Mouse (Mus musculus) kidney, postnatal 0 days (tissue): Measurements from ENCODE around the gene Abcg1. TPM values are rescaled to one million over a fixed set of nuclear protein-coding genes. Genes with fewer than 3 reads are reported as not detected.

Experiments used
- ATAC-seq: fragments of 200-750 bp; cut with Nextera tagmentation; replicated peaks from 2 replicates; pipeline ENCODE4 v1.8.0; 2017; ENCODE audit warnings: low read depth, moderate number of reproducible peaks, moderate TSS enrichment, moderate library complexity; ENCODE audit not compliant: low FRiP score
- DNase-seq: peaks from one replicate; pipeline ENCODE4 v3.0.0-alpha.2; 2016; ENCODE audit warnings: low spot score
- H3K27ac ChIP-seq: fragments of 300-500 bp; sonication (generic); 2 replicates; pipeline ENCODE4 v1.5.1; 2014; ENCODE audit warnings: mild to moderate bottlenecking
- H3K27me3 ChIP-seq: fragments of 300-500 bp; sonication (generic); 2 replicates; pipeline ENCODE4 v1.6.1; 2014; ENCODE audit warnings: low read length, mixed read lengths; ENCODE audit not compliant: insufficient read depth
- H3K36me3 ChIP-seq: fragments of 300-500 bp; sonication (generic); 2 replicates; pipeline ENCODE4 v1.6.1; 2014; ENCODE audit warnings: low read length, mixed read lengths; ENCODE audit not compliant: insufficient read depth
- H3K4me1 ChIP-seq: fragments of 300-500 bp; sonication (generic); replicated peaks from 2 replicates; pipeline ENCODE4 v1.6.1; 2014; ENCODE audit warnings: antibody characterized with exemption, low read length, mixed read lengths; ENCODE audit not compliant: insufficient read depth
- H3K4me2 ChIP-seq: fragments of 300-500 bp; sonication (generic); 2 replicates; pipeline ENCODE4 v1.6.1; 2014; ENCODE audit warnings: mild to moderate bottlenecking, low read length, moderate library complexity, mixed read lengths
- H3K4me3 ChIP-seq: fragments of 300-500 bp; sonication (generic); replicated peaks from 2 replicates; pipeline ENCODE4 v1.5.1; 2014; ENCODE audit warnings: low read depth, low read length
- H3K9ac ChIP-seq: fragments of 300-500 bp; sonication (generic); 2 replicates; pipeline ENCODE4 v1.6.1; 2014; ENCODE audit warnings: low read depth, low read length
- H3K9me3 ChIP-seq: fragments of 300-500 bp; sonication (generic); replicated peaks from 2 replicates; pipeline ENCODE4 v1.6.1; 2016; ENCODE audit warnings: low read length, inconsistent platforms, mixed read lengths
- CTCF ChIP-seq: IDR thresholded peaks from 2 replicates; pipeline ENCODE4 v1.5.1; 2016; ENCODE audit warnings: antibody characterized with exemption, low read depth, mild to moderate bottlenecking, moderate library complexity
- WGBS: fragments of 180-500 bp; shearing (Covaris S2); extraction: QIAGEN DNeasy Blood & Tissue Kit; methylation state at CpG from one replicate; pipeline ENCODE4 v1.1.7; 2014; 5-methylcytosine and 5-hydroxymethylcytosine counted together
- polyA plus RNA-seq: library from polyadenylated mRNA; unstranded; fragments of >200 nt; fragmentation: Nextera tagmentation; extraction: Ambion mirVana; gene quantifications from 2 replicates; pipeline ENCODE4 v1.2.1, GENCODE M21; 2015

Abcg1 gene
- polyA plus RNA-seq, 1 experiment from 2014 or later, result 8.8 TPM

DNA sequence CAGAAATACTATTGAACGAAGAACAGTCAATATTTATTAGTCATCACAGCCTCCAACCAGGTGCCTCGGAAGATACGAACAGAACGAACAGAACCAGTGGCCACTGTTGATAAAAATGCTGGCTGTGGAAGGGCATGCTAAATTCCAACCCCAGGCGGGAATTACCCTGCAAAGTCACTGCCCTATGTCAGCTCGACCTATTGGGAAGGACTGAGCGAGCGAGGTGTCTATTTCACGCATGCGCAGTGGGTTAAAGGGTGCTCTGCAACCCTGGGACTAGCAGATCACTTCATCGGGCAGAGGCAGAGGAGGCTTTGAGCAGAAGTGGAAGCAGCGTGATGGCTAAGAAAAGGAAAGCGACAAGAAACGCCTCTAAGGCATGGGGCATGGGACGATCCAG lies 76.3 kb downstream of the Abcg1 start:
- H3K27ac ChIP-seq, result no peak overlapping the region
- no peaks in the 10 kb centered on the region for H3K9me3 ChIP-seq
- ATAC-seq (no peak), DNase-seq (no peak)
- H3K27me3 ChIP-seq, result no peaks in the 10 kb centered on the region
- no peak for TF ChIP-seq CTCF
- no peaks in the 10 kb centered on the region for H3K4me1 ChIP-seq
- 67% methylated on average over 15 of the region's 15 CpGs for WGBS
- no peak overlapping the region for H3K9ac ChIP-seq
- no peak overlapping the region for H3K4me3 ChIP-seq
- no peak overlapping the region for H3K4me2 ChIP-seq
- H3K36me3 ChIP-seq, result no peaks in the 10 kb centered on the region

DNA sequence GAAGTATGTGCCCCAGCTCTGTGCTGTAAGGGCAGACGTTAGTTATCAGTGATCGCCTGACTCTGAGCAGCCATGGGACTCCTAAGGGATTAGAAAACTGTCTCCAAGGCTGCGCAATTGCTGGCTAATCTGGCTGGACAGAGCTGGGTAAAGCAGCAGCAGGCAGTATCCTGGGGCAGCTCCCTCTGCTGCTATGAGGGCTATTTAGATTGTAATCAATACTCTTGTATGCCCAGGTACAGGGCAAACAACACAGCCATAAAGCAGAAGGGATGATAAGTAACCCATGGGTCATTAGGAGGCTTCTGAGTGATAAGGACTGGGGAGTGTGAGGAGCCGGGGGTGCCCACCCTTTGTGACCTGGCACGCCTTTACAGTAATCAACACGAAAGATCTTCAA lies 77.4 kb downstream of the Abcg1 start:
- H3K9ac ChIP-seq, result no peak overlapping the region
- DNase-seq (no peak), ATAC-seq (no peak)
- 50% methylated on average over 6 of the region's 6 CpGs for WGBS
- TF ChIP-seq CTCF, result no peak
- H3K9me3 ChIP-seq, result no peaks in the 10 kb centered on the region
- H3K4me2 ChIP-seq, result no peak overlapping the region
- H3K36me3 ChIP-seq, result no peaks in the 10 kb centered on the region
- no peaks in the 10 kb centered on the region for H3K27me3 ChIP-seq
- H3K4me3 ChIP-seq, result no peak overlapping the region
- H3K27ac ChIP-seq, result no peak overlapping the region
- H3K4me1 ChIP-seq, result no peaks in the 10 kb centered on the region

DNA sequence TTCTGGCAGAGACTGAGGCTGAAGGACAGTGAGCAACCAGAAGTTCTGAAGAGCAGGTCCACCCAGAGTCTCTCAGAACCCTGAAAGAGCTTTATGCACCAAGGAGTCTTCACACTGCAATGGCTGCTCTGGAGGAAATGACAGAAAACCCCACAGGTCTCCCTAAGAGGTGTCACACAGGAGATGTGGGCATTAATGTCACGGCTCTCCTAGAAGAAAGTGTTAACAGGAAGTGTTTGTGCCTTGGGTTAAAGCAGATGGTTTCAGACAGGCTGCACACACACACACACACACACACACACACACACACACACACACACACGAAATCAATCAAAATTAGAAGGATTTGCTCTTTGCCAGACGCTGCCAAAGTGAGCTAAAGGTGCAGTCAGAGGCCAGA lies 78.8 kb downstream of the Abcg1 start:
- no peaks in the 10 kb centered on the region for H3K9me3 ChIP-seq
- TF ChIP-seq CTCF, result no peak
- ATAC-seq, result no peak
- DNase-seq, result no peak
- H3K27me3 ChIP-seq, result no peaks in the 10 kb centered on the region
- no peaks in the 10 kb centered on the region for H3K4me1 ChIP-seq
- no peak overlapping the region for H3K4me2 ChIP-seq
- no peak overlapping the region for H3K4me3 ChIP-seq
- H3K9ac ChIP-seq, result no peak overlapping the region
- no peak overlapping the region for H3K27ac ChIP-seq
- WGBS, result 54% methylated on average over 3 of the region's 3 CpGs
- no peaks in the 10 kb centered on the region for H3K36me3 ChIP-seq

DNA sequence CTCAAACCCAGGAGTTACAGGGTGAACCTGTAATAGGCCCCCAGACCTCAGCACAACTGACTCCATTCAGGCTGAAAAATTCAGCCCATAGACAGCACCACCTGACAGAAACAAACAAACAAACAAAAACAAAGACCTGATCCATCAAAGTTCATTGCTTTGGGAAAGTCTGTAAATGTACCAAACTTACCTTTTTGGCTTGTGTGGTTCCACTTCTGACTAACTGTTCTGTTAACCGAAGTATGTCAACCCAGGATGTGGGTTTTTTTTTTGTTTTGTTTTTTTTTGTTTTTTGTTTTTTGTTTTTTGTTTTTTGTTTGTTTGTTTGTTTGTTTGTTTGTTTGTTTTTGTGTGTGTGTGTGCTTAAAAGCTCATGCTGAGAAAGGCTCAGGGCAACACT lies 79.3 kb downstream of the Abcg1 start:
- no peak for TF ChIP-seq CTCF
- WGBS, result 80% methylated on average over 1 of the region's 1 CpGs

DNA sequence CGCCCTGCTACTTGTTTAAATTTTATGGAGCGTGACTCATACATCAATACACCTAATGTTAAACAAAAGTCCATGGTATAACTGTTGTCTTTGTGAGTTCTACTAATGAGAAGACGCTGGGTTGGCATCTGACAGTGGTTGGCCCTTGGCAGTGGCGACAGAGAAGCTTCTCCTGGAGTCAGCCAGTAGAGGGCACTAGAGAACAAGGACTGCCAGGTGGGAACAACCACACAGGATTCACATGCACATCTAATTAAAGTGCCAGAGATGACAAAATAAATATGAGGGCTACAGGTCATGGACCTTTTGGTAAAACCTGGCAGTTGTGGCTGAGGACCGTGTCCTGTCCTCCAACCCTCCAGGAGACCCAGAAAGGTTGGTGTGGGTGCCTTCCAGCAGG lies 80.9 kb downstream of the Abcg1 start:
- Histone ChIP-seq H3K9ac (no peak overlapping the region), H3K9me3 (no peaks in the 10 kb centered on the region), H3K4me3 (no peak overlapping the region), H3K4me2 (no peak overlapping the region), H3K36me3 (no peaks in the 10 kb centered on the region), H3K27ac (no peak overlapping the region), H3K4me1 (no peaks in the 10 kb centered on the region), H3K27me3 (no peaks in the 10 kb centered on the region)
- TF ChIP-seq CTCF, result peak; percentile 87
- ATAC-seq (no peak), DNase-seq (peak; percentile 83)
- WGBS, result 11% methylated on average over 5 of the region's 5 CpGs

More for the DNA sequence above, 79.3 kb downstream of the Abcg1 start:
- no peaks in the 10 kb centered on the region for H3K36me3 ChIP-seq
- no peaks in the 10 kb centered on the region for H3K9me3 ChIP-seq
- no peak for ATAC-seq
- no peak overlapping the region for H3K4me3 ChIP-seq
- no peak overlapping the region for H3K4me2 ChIP-seq
- no peak for DNase-seq
- H3K27me3 ChIP-seq, result no peaks in the 10 kb centered on the region
- no peak overlapping the region for H3K9ac ChIP-seq
- no peak overlapping the region for H3K27ac ChIP-seq
- no peaks in the 10 kb centered on the region for H3K4me1 ChIP-seq

DNA sequence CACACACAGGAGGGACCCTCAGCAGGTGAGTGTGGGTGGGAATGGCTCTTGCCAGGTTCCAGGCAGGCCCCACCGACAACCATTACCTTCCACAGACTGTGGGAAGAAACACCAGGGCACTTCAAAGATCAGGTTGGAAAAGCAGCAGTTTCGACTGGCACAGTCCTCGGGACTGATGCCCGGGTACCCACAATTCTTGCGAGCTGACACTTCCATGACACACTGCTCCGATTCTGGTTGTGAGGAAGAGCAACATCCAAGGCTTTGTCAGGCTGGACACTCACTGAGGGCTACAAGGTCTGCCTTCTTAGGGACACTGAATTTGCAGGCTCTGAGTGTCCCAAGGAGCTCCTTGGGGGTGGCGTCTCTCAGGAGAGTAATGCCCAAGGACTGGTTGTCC lies 84.6 kb downstream of the Abcg1 start:
- ATAC-seq (no peak), DNase-seq (no peak)
- no peaks in the 10 kb centered on the region for H3K36me3 ChIP-seq
- H3K9ac ChIP-seq, result no peak overlapping the region
- H3K4me3 ChIP-seq, result no peak overlapping the region
- no peak for TF ChIP-seq CTCF
- no peaks in the 10 kb centered on the region for H3K9me3 ChIP-seq
- H3K27ac ChIP-seq, result no peak overlapping the region
- H3K27me3 ChIP-seq, result no peaks in the 10 kb centered on the region
- WGBS, result 92% methylated on average over 7 of the region's 7 CpGs
- H3K4me2 ChIP-seq, result no peak overlapping the region
- H3K4me1 ChIP-seq, result no peaks in the 10 kb centered on the region
